Mouse (Mus musculus): ENCODE results near the gene Cog5. TPM values are rescaled to one million over a fixed set of nuclear protein-coding genes. Genes with fewer than 3 reads are reported as not detected.
A peak's percentile ranks its signal among the peaks of the same experiment; 100 is the strongest.

The Cog5 gene
- polyA plus RNA-seq, 2 experiments: 36.9 to 39.1 TPM

GRCm38 (mm10) chr12:31938391-31938997 lies 283.8 kb downstream of the Cog5 start:
- Histone ChIP-seq H3K27ac (replicated peaks; ENCODE audit: low read depth, low read length) (no peak overlapping the region), H3K4me3 (replicated peaks; ENCODE audit: low read length) (no peak overlapping the region), H3K9ac (ENCODE audit: low read depth, low read length, severe bottlenecking) (no peak overlapping the region), H3K4me2 (replicated peaks; ENCODE audit: low read depth, low read length, severe bottlenecking) (no peak overlapping the region), H3K27me3 (ENCODE audit: control insufficient read depth, insufficient read depth, low read length) (no peaks in the 10 kb centered on the region), H3K4me1 (ENCODE audit: control insufficient read depth, insufficient read depth, low read length) (no peaks in the 10 kb centered on the region), H3K36me3 (ENCODE audit: control insufficient read depth, insufficient read depth, low read length) (peaks cover 82% of the 10 kb centered on the region), H3K9me3 (ENCODE audit: control insufficient read depth, low read length) (no peaks in the 10 kb centered on the region)
- ATAC-seq (ENCODE audit: low FRiP score, low read depth) (peak; percentile 58; the same call in 1 of the 2 replicates), DNase-seq (ENCODE audit: low spot score) (no peak)
- TF ChIP-seq POLR2A (IDR thresholded peaks at IDR 0.05; ENCODE audit: borderline replicate concordance, extremely low read depth, insufficient read depth, insufficient read length): no peak
- WGBS: 76% methylated on average over 4 of the region's 4 CpGs

GRCm38 (mm10) chr12:31939026-31939425 lies 284.4 kb downstream of the Cog5 start:
- no peaks in the 10 kb centered on the region for H3K27me3 ChIP-seq (ENCODE audit: control insufficient read depth, insufficient read depth, low read length)
- no peak overlapping the region for H3K9ac ChIP-seq (ENCODE audit: low read depth, low read length, severe bottlenecking)
- H3K4me1 ChIP-seq (ENCODE audit: control insufficient read depth, insufficient read depth, low read length): no peaks in the 10 kb centered on the region
- ATAC-seq (ENCODE audit: low FRiP score, low read depth) (no peak), DNase-seq (ENCODE audit: low spot score) (no peak)
- H3K27ac ChIP-seq (replicated peaks; ENCODE audit: low read depth, low read length): no peak overlapping the region
- no peak overlapping the region for H3K4me3 ChIP-seq (replicated peaks; ENCODE audit: low read length)
- peaks cover 85% of the 10 kb centered on the region for H3K36me3 ChIP-seq (ENCODE audit: control insufficient read depth, insufficient read depth, low read length)
- no peak for TF ChIP-seq POLR2A (IDR thresholded peaks at IDR 0.05; ENCODE audit: borderline replicate concordance, extremely low read depth, insufficient read depth, insufficient read length)
- no peak overlapping the region for H3K4me2 ChIP-seq (replicated peaks; ENCODE audit: low read depth, low read length, severe bottlenecking)
- H3K9me3 ChIP-seq (ENCODE audit: control insufficient read depth, low read length): no peaks in the 10 kb centered on the region

GRCm38 (mm10) chr12:31943020-31943654 lies 288.5 kb downstream of the Cog5 start:
- WGBS: 94% methylated on average over 4 of the region's 4 CpGs
- Histone ChIP-seq H3K27ac (replicated peaks; ENCODE audit: low read depth, low read length) (no peak overlapping the region), H3K4me1 (ENCODE audit: control insufficient read depth, insufficient read depth, low read length) (no peaks in the 10 kb centered on the region; the same call in 1 of the 2 replicates), H3K4me3 (replicated peaks; ENCODE audit: low read length) (no peak overlapping the region), H3K9me3 (ENCODE audit: control insufficient read depth, low read length) (no peaks in the 10 kb centered on the region), H3K4me2 (replicated peaks; ENCODE audit: low read depth, low read length, severe bottlenecking) (no peak overlapping the region), H3K9ac (ENCODE audit: low read depth, low read length, severe bottlenecking) (no peak overlapping the region), H3K27me3 (ENCODE audit: control insufficient read depth, insufficient read depth, low read length) (no peaks in the 10 kb centered on the region), H3K36me3 (ENCODE audit: control insufficient read depth, insufficient read depth, low read length) (peaks cover 51% of the 10 kb centered on the region)
- no peak for ATAC-seq (ENCODE audit: low FRiP score, low read depth)
- TF ChIP-seq POLR2A (IDR thresholded peaks at IDR 0.05; ENCODE audit: borderline replicate concordance, extremely low read depth, insufficient read depth, insufficient read length): no peak
- no peak for DNase-seq (ENCODE audit: low spot score)

GRCm38 (mm10) chr12:31944405-31944804 lies 289.7 kb downstream of the Cog5 start:
- no peaks in the 10 kb centered on the region for H3K27me3 ChIP-seq (ENCODE audit: control insufficient read depth, insufficient read depth, low read length)
- no peak overlapping the region for H3K4me3 ChIP-seq (replicated peaks; ENCODE audit: low read length)
- no peak overlapping the region for H3K9ac ChIP-seq (ENCODE audit: low read depth, low read length, severe bottlenecking)
- peaks cover 38% of the 10 kb centered on the region for H3K36me3 ChIP-seq (ENCODE audit: control insufficient read depth, insufficient read depth, low read length)
- TF ChIP-seq POLR2A (IDR thresholded peaks at IDR 0.05; ENCODE audit: borderline replicate concordance, extremely low read depth, insufficient read depth, insufficient read length): no peak
- no peak for DNase-seq (ENCODE audit: low spot score)
- no peak overlapping the region for H3K27ac ChIP-seq (replicated peaks; ENCODE audit: low read depth, low read length)
- ATAC-seq (ENCODE audit: low FRiP score, low read depth): no peak
- WGBS: 97% methylated on average over 2 of the region's 2 CpGs
- H3K4me1 ChIP-seq (ENCODE audit: control insufficient read depth, insufficient read depth, low read length): no peaks in the 10 kb centered on the region; the same call in 1 of the 2 replicates
- H3K4me2 ChIP-seq (replicated peaks; ENCODE audit: low read depth, low read length, severe bottlenecking): no peak overlapping the region
- H3K9me3 ChIP-seq (ENCODE audit: control insufficient read depth, low read length): no peaks in the 10 kb centered on the region

GRCm38 (mm10) chr12:31947476-31947875 lies 292.8 kb downstream of the Cog5 start:
- WGBS: 91% methylated on average over 5 of the region's 5 CpGs
- ATAC-seq (ENCODE audit: low FRiP score, low read depth): no peak

More at GRCm38 (mm10) chr12:31947476-31947875, 292.8 kb downstream of the Cog5 start:
- H3K9me3 ChIP-seq (ENCODE audit: control insufficient read depth, low read length): no peaks in the 10 kb centered on the region
- H3K4me1 ChIP-seq (ENCODE audit: control insufficient read depth, insufficient read depth, low read length): no peaks in the 10 kb centered on the region; the same call in 1 of the 2 replicates
- H3K27ac ChIP-seq (replicated peaks; ENCODE audit: low read depth, low read length): no peak overlapping the region
- TF ChIP-seq POLR2A (IDR thresholded peaks at IDR 0.05; ENCODE audit: borderline replicate concordance, extremely low read depth, insufficient read depth, insufficient read length): no peak
- no peak overlapping the region for H3K9ac ChIP-seq (ENCODE audit: low read depth, low read length, severe bottlenecking)
- no peak overlapping the region for H3K4me3 ChIP-seq (replicated peaks; ENCODE audit: low read length)
- DNase-seq (ENCODE audit: low spot score): no peak
- H3K36me3 ChIP-seq (ENCODE audit: control insufficient read depth, insufficient read depth, low read length): peaks cover 14% of the 10 kb centered on the region
- H3K4me2 ChIP-seq (replicated peaks; ENCODE audit: low read depth, low read length, severe bottlenecking): no peak overlapping the region
- no peaks in the 10 kb centered on the region for H3K27me3 ChIP-seq (ENCODE audit: control insufficient read depth, insufficient read depth, low read length)
